Mouse (Mus musculus) CH12.LX (cell line): Measurements from ENCODE around the gene Shq1. TPM values are rescaled to one million over a fixed set of nuclear protein-coding genes. Genes with fewer than 3 reads are reported as not detected.

Source experiments
- DNase-seq: peaks from one replicate; pipeline ENCODE4 v3.0.0-alpha.2; 2013; ENCODE audit errors: extremely low read depth
- H3K27ac ChIP-seq: 2 replicates; pipeline ENCODE4 v1.5.1; 2012; ENCODE audit warnings: low read depth, mild to moderate bottlenecking, control low read depth, moderate library complexity; ENCODE audit not compliant: insufficient read depth
- H3K27me3 ChIP-seq: replicated peaks from 2 replicates; pipeline ENCODE3; 2012; ENCODE audit warnings: inconsistent platforms
- H3K36me3 ChIP-seq, 2 experiments: replicated peaks in 1 of 2; 2 replicates each; pipeline versions ENCODE3 to v1.6.1; 2012; ENCODE audit warnings: inconsistent platforms in 1 of 2, low read length in 1 of 2, mild to moderate bottlenecking in 1 of 2, mixed read lengths in 1 of 2, moderate library complexity in 1 of 2; ENCODE audit not compliant: control insufficient read depth in 1 of 2, insufficient read depth in 1 of 2
- H3K4me1 ChIP-seq, 2 experiments: 2 replicates each; pipeline ENCODE4 v1.6.1; 2012; ENCODE audit warnings: inconsistent platforms in 1 of 2, moderate library complexity in 1 of 2; ENCODE audit not compliant: insufficient read depth in 2 of 2, control insufficient read depth in 1 of 2
- H3K4me2 ChIP-seq: 2 replicates; pipeline ENCODE4 v1.6.1; 2012; ENCODE audit warnings: low read depth, mild to moderate bottlenecking, control low read depth; ENCODE audit not compliant: poor library complexity, insufficient read depth, severe bottlenecking
- H3K4me3 ChIP-seq, 3 experiments: fragments of 150-350 bp in 1 of 3; sonication (generic) in 1 of 3; replicated peaks in 1 of 3; 2 replicates each; pipeline versions ENCODE3 to v1.5.1; 2011 to 2012; ENCODE audit warnings: low read depth in 2 of 3, low read length in 2 of 3, mild to moderate bottlenecking in 2 of 3, moderate library complexity in 2 of 3, control low read depth in 1 of 3, improper control_type of control experiment in 1 of 3, inconsistent platforms in 1 of 3, mixed read lengths in 1 of 3; ENCODE audit not compliant: poor library complexity in 1 of 3
- H3K79me2 ChIP-seq: replicated peaks from 2 replicates; pipeline ENCODE4 v1.6.1; 2012; ENCODE audit warnings: mild to moderate bottlenecking, moderate library complexity; ENCODE audit not compliant: control insufficient read depth, poor library complexity, insufficient read depth, severe bottlenecking; ENCODE audit errors: extremely low read depth
- H3K9ac ChIP-seq: 2 replicates; pipeline ENCODE4 v1.6.1; 2012; ENCODE audit warnings: low read depth, mild to moderate bottlenecking, control low read depth, moderate library complexity; ENCODE audit not compliant: insufficient read depth
- H3K9me3 ChIP-seq: replicated peaks from 2 replicates; pipeline ENCODE3; 2012; ENCODE audit warnings: low read length, inconsistent platforms, mixed read lengths
- CHD1 ChIP-seq: IDR thresholded peaks from 2 replicates; pipeline ENCODE4 v1.6.1; 2012; ENCODE audit warnings: low read depth, low read length, improper control_type of control experiment, inconsistent platforms
- CHD2 ChIP-seq: IDR thresholded peaks from 2 replicates; pipeline ENCODE4 v1.6.1; 2011; ENCODE audit warnings: low read length, improper control_type of control experiment
- CTCF ChIP-seq, 2 experiments: IDR thresholded peaks in 1 of 2; conservative IDR thresholded peaks in 1 of 2; 2 replicates each; pipeline ENCODE4 v1.5.1; 2011 to 2012; ENCODE audit warnings: low read depth in 2 of 2, low read length in 2 of 2, improper control_type of control experiment in 1 of 2, inconsistent platforms in 1 of 2, mild to moderate bottlenecking in 1 of 2, moderate library complexity in 1 of 2
- ETS1 ChIP-seq: conservative IDR thresholded peaks from 2 replicates; pipeline ENCODE4 v1.6.1; 2012; ENCODE audit warnings: low read depth, mild to moderate bottlenecking, inconsistent platforms, low read length, improper control_type of control experiment, moderate library complexity
- IRF4 ChIP-seq: IDR thresholded peaks from 2 replicates; pipeline ENCODE4 v1.6.1; 2014; ENCODE audit warnings: low read depth, mild to moderate bottlenecking, inconsistent platforms, low read length, improper control_type of control experiment
- JUN ChIP-seq: IDR thresholded peaks from 2 replicates; pipeline ENCODE4 v1.6.1; 2011; ENCODE audit warnings: low read depth, mild to moderate bottlenecking, low read length, improper control_type of control experiment, moderate library complexity; ENCODE audit not compliant: insufficient read depth
- JUND ChIP-seq: conservative IDR thresholded peaks from 2 replicates; pipeline ENCODE4 v1.6.1; 2011; ENCODE audit warnings: low read depth, low read length, improper control_type of control experiment
- MAX ChIP-seq: IDR thresholded peaks from 2 replicates; pipeline ENCODE4 v1.6.1; 2011; ENCODE audit warnings: low read length, improper control_type of control experiment
- MAZ ChIP-seq: IDR thresholded peaks from 2 replicates; pipeline ENCODE4 v1.6.1; 2012; ENCODE audit warnings: low read depth, mild to moderate bottlenecking, inconsistent platforms, low read length, improper control_type of control experiment, moderate library complexity
- MYC ChIP-seq: IDR thresholded peaks from 2 replicates; pipeline ENCODE4 v1.6.1; 2011; ENCODE audit warnings: low read depth, mild to moderate bottlenecking, improper control_type of control experiment, low read length
- NELFE ChIP-seq: IDR thresholded peaks from 2 replicates; pipeline ENCODE4 v1.6.1; 2011; ENCODE audit warnings: low read depth, low read length, improper control_type of control experiment
- POLR2AphosphoS2 ChIP-seq: IDR thresholded peaks from 2 replicates; pipeline ENCODE4 v1.6.1; 2011; ENCODE audit warnings: low read depth, low read length, improper control_type of control experiment
- RAD21 ChIP-seq: IDR thresholded peaks from 2 replicates; pipeline ENCODE4 v1.6.1; 2011; ENCODE audit warnings: low read depth, mild to moderate bottlenecking, low read length, improper control_type of control experiment, moderate library complexity
- SIN3A ChIP-seq: IDR thresholded peaks from 2 replicates; pipeline ENCODE4 v1.6.1; 2012; ENCODE audit warnings: low read length, improper control_type of control experiment, inconsistent platforms
- SMC3 ChIP-seq: IDR thresholded peaks from 2 replicates; pipeline ENCODE4 v1.6.1; 2011; ENCODE audit warnings: low read depth, low read length, improper control_type of control experiment
- TBP ChIP-seq: conservative IDR thresholded peaks from 2 replicates; pipeline ENCODE4 v1.6.1; 2011; ENCODE audit warnings: low read depth, low read length, improper control_type of control experiment
- TCF12 ChIP-seq: IDR thresholded peaks from 2 replicates; pipeline ENCODE4 v1.6.1; 2014; ENCODE audit warnings: low read depth, mild to moderate bottlenecking, inconsistent platforms, low read length, improper control_type of control experiment
- USF1 ChIP-seq: IDR thresholded peaks from 2 replicates; pipeline ENCODE4 v1.6.1; 2014; ENCODE audit warnings: low read depth, mild to moderate bottlenecking, inconsistent platforms, low read length, improper control_type of control experiment
- ZC3H11A ChIP-seq: IDR thresholded peaks from 2 replicates; pipeline ENCODE4 v1.6.1; 2012; ENCODE audit warnings: low read depth, mild to moderate bottlenecking, inconsistent platforms, low read length, improper control_type of control experiment
- ZMIZ1 ChIP-seq: IDR thresholded peaks from 2 replicates; pipeline ENCODE4 v1.6.1; 2012; ENCODE audit warnings: low read depth, mild to moderate bottlenecking, inconsistent platforms, low read length, improper control_type of control experiment
- dilution Hi-C: fragments of 300-500 bp; cut with MboI; formaldehyde crosslinking; loops from 2 replicates; pipeline ENCODE4 v1.14.3; 2020; ENCODE audit warnings: low sequenced_read_pairs; ENCODE audit not compliant: extremely low pct_unique_long_range_greater_than_20kb, extremely low pct_ligation_motif_present
- in situ Hi-C: fragments of 300-500 bp; cut with MboI; formaldehyde crosslinking; loops from 3 replicates; pipeline ENCODE4 v1.14.3; 2019; ENCODE audit warnings: low sequenced_read_pairs, low pct_ligation_motif_present, low pct_unique_long_range_greater_than_20kb, mixed read lengths
- polyA plus RNA-seq: library from polyadenylated mRNA; unstranded; fragments of >175 nt; gene quantifications from 2 replicates; pipeline ENCODE4 v1.2.1, GENCODE M21; 2012; ENCODE audit warnings: low read depth; ENCODE audit not compliant: insufficient read length
- total RNA-seq, 2 experiments: library from RNA; depleted of rRNA; stranded (reverse); fragments of 300-350 nt in 1 of 2; fragments of >200 nt in 1 of 2; gene quantifications; 2 replicates each; pipeline ENCODE4 v1.2.3; 2012 to 2014

Shq1 gene
- total and polyA plus RNA-seq, 3 experiments, result 26.6 to 32.3 (median 32.3) TPM

GRCm38 (mm10) chr6:100538570-100538969 lies 132.4 kb downstream of the Shq1 start:
- no peaks in the 10 kb centered on the region for H3K79me2 ChIP-seq
- H3K9me3 ChIP-seq, result no peaks in the 10 kb centered on the region
- in situ Hi-C loops, result no loop called here

GRCm38 (mm10) chr6:100537987-100538386 lies 133.0 kb downstream of the Shq1 start:
- Histone ChIP-seq H3K79me2 (no peaks in the 10 kb centered on the region), H3K4me3 (no peak overlapping the region), H3K4me2 (no peak overlapping the region), H3K27me3 (no peaks in the 10 kb centered on the region), H3K9ac (no peak overlapping the region), H3K9me3 (no peaks in the 10 kb centered on the region), H3K27ac (no peak overlapping the region), H3K36me3 (no peaks in the 10 kb centered on the region), H3K4me1 (peaks cover 0 to 8% of the 10 kb centered on the region in 2 experiments; a peak in 2 of 4 replicates)
- dilution Hi-C loops, result no loop called here
- in situ Hi-C loops, result no loop called here
- TF ChIP-seq POLR2AphosphoS2, result no peak
- TF ChIP-seq MAZ, result no peak
- TF ChIP-seq CTCF (conservative IDR thresholded peaks at IDR 0.05 in 1 of 2, IDR thresholded peaks at IDR 0.05 in 1 of 2; ENCODE audit: low read depth in 2 of 2, low read length in 2 of 2), result no peak
- TF ChIP-seq SIN3A, result no peak
- no peak for TF ChIP-seq TBP
- no peak for DNase-seq

More at GRCm38 (mm10) chr6:100538570-100538969, 132.4 kb downstream of the Shq1 start:
- Histone ChIP-seq H3K27me3 (no peaks in the 10 kb centered on the region), H3K9ac (no peak overlapping the region), H3K4me1 (peaks cover 0 to 6% of the 10 kb centered on the region in 2 experiments; a peak in 1 of 4 replicates), H3K4me3 (no peak overlapping the region), H3K4me2 (no peak overlapping the region), H3K27ac (no peak overlapping the region), H3K36me3 (no peaks in the 10 kb centered on the region)
- TF ChIP-seq NELFE, result no peak
- no peak for TF ChIP-seq CTCF (conservative IDR thresholded peaks at IDR 0.05 in 1 of 2, IDR thresholded peaks at IDR 0.05 in 1 of 2; ENCODE audit: low read depth in 2 of 2, low read length in 2 of 2)
- TF ChIP-seq ZC3H11A, result no peak
- TF ChIP-seq CHD1, result no peak
- no peak for TF ChIP-seq ZMIZ1
- TF ChIP-seq IRF4, result no peak
- no peak for TF ChIP-seq USF1
- no peak for TF ChIP-seq SMC3
- no peak for TF ChIP-seq TCF12
- no peak for TF ChIP-seq JUND
- no peak for TF ChIP-seq CHD2
- no peak for TF ChIP-seq JUN
- TF ChIP-seq RAD21, result no peak
- TF ChIP-seq MYC, result no peak
- no peak for TF ChIP-seq MAX
- no peak for TF ChIP-seq ETS1
- dilution Hi-C loops, result no loop called here
- DNase-seq, result no peak
